Mouse (Mus musculus): ENCODE measurements around the gene Ankrd12. TPM values are rescaled to one million over a fixed set of nuclear protein-coding genes. Genes with fewer than 3 reads are reported as not detected.
A peak's percentile ranks its signal among the peaks of the same experiment; 100 is the strongest.

Gene Ankrd12
- polyA plus RNA-seq, 1 experiment from 2014 or later, result 118 TPM

GRCm38 (mm10) chr17:65940221-65940620 is 136.7 kb downstream of the Ankrd12 start:
- Histone ChIP-seq H3K36me3 (peaks cover 30% of the 10 kb centered on the region), H3K4me2 (replicated peaks) (no peak overlapping the region), H3K9me3 (no peaks in the 10 kb centered on the region), H3K4me1 (replicated peaks) (peaks cover 10% of the 10 kb centered on the region), H3K27ac (no peak overlapping the region), H3K9ac (replicated peaks) (no peak overlapping the region), H3K27me3 (no peaks in the 10 kb centered on the region), H3K4me3 (replicated peaks) (no peak overlapping the region)
- 74% methylated on average over 12 of the region's 12 CpGs for WGBS
- ATAC-seq, result no peak

DNA sequence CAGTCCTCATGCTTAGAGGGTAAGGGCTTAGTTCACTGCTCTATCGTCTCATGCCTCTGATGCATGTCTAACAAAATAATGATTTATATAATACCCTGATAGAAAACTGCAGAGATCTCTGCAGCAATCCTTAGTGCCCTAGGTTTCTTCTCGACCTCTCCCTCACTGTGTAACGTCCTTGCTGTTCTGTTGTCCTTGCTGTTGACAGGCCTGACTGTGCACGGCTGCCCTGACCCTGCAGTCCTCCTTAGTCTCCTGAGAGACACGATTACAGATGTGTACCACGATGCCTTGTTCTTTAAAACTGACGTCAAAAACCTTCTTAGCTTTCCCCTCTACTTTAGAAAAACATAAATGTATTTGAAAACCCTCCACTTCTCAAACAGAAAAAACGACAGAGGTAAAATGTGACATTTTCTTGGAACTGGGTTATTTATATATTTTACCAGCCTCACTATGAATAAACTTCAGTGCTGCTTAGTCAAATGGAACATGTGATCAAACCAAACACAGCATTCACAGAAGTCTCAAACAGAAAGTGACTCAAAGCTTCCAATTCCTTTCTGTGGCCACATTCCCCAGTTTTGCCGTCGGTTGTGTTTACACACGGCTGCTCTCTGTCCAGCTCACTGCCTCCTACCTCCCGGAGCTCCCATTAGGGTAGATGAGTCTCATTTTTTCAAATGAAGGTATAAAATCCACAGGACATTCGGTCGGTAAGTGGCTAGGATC is 137.3 kb downstream of the Ankrd12 start:
- Histone ChIP-seq H3K4me3 (replicated peaks) (no peak overlapping the region), H3K27ac (no peak overlapping the region), H3K4me2 (replicated peaks) (no peak overlapping the region), H3K36me3 (peaks cover 30% of the 10 kb centered on the region), H3K27me3 (no peaks in the 10 kb centered on the region), H3K4me1 (replicated peaks) (peaks cover 10% of the 10 kb centered on the region), H3K9ac (replicated peaks) (no peak overlapping the region), H3K9me3 (no peaks in the 10 kb centered on the region)
- no peak for ATAC-seq
- WGBS, result 70% methylated on average over 14 of the region's 14 CpGs

DNA sequence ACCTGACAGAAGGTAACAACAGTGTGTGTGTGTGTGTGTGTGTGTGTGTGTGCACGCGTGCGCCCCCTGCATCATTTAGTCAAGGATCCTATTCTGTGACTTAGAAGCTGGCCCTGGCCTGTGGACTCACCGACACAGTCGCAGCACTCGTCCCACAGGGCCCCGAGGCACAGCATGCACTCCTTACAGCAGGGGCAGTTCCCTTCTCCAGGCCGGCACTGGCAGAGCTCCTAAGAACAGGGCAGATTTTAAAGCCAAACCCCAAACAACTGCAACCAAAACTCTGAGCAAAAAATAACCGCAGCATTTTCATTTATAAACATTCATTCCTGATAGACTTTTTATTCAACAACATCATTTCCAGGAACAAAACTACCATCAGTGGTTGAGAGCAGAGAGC is 139.2 kb downstream of the Ankrd12 start:
- Histone ChIP-seq H3K27ac (no peak overlapping the region), H3K4me3 (replicated peaks) (no peak overlapping the region)

DNA sequence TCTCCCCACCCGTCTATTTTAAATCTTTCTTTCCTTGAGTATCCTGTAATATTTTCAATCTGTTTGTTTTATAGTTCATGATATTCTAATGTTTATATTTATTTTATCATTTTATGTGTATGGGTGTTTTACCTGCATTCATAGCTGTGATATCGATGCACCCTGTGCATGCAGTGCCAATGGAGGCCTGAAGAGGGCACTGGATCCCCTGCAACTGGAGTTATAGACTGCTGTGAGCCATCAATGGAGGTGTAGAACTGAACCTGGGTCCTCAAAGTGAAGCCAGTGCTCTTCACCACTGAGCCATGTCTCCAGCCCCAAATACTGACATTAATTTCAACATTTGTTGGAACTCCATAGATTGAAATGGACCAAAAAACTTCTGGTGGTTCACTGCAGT is 143.1 kb downstream of the Ankrd12 start:
- Histone ChIP-seq H3K9me3 (no peaks in the 10 kb centered on the region), H3K36me3 (peaks cover 48% of the 10 kb centered on the region), H3K4me3 (replicated peaks) (no peak overlapping the region), H3K4me2 (replicated peaks) (no peak overlapping the region), H3K27ac (no peak overlapping the region), H3K27me3 (no peaks in the 10 kb centered on the region), H3K9ac (replicated peaks) (no peak overlapping the region), H3K4me1 (replicated peaks) (peaks cover 16% of the 10 kb centered on the region)
- no peak for ATAC-seq
- 92% methylated on average over 2 of the region's 2 CpGs for WGBS

More for the DNA sequence above, 139.2 kb downstream of the Ankrd12 start:
- ATAC-seq, result no peak
- H3K4me2 ChIP-seq (replicated peaks), result no peak overlapping the region
- H3K9ac ChIP-seq (replicated peaks), result no peak overlapping the region
- 91% methylated on average over 9 of the region's 9 CpGs for WGBS
- H3K9me3 ChIP-seq, result no peaks in the 10 kb centered on the region
- peaks cover 41% of the 10 kb centered on the region for H3K36me3 ChIP-seq
- no peaks in the 10 kb centered on the region for H3K27me3 ChIP-seq
- H3K4me1 ChIP-seq (replicated peaks), result peaks cover 10% of the 10 kb centered on the region

DNA sequence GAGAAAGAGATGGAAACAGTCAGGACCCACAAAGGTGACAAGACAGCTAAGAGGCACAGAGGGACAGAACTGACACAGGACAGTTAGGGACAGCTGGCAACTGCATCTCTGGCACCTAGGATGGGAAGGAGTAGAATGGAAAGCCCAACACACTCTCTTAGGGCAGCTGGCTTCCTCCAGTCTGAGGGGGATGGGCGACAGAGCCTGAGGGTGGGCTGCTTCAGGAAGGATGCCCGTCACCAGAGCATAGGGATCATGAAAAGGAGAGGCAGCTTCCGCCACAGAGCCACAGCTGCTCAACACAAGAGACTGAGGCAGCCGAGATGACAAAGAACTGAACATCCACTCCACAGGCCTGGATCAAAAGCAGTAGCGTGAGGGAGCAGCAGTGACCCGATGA is 145.4 kb downstream of the Ankrd12 start:
- Histone ChIP-seq H3K4me2 (replicated peaks) (no peak overlapping the region), H3K27ac (peak overlapping the region; percentile 58; the same call in 1 of the 2 replicates), H3K27me3 (no peaks in the 10 kb centered on the region), H3K36me3 (peaks cover 52% of the 10 kb centered on the region), H3K4me3 (replicated peaks) (no peak overlapping the region), H3K9me3 (no peaks in the 10 kb centered on the region), H3K9ac (replicated peaks) (0 out of 2 replicates have a peak overlapping the region, but pooled peaks have one; percentile 21), H3K4me1 (replicated peaks) (peaks cover 16% of the 10 kb centered on the region)
- peak; percentile 67 for ATAC-seq
- WGBS, result 34% methylated on average over 6 of the region's 6 CpGs

DNA sequence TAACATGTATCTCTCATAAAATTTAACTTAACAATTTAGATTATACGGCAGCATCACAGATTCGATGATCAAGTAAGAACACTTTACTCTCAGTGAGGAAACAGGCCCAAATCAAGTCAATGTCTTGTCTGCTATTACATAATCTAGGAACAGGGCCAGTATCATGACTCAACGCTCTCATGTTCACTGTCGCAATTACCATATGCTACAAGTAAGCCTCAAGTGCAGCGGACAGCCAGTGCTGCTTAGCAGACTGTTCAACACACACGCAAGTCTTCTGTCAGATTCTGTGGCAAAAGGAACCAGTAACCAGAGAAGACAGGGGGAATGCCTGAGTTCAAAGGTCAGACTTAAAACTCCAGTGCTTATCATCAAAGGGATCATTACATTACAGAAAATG is 145.9 kb downstream of the Ankrd12 start:
- 91% methylated on average over 6 of the region's 6 CpGs for WGBS
- no peak overlapping the region for H3K4me3 ChIP-seq (replicated peaks)
- H3K27me3 ChIP-seq, result no peaks in the 10 kb centered on the region
- peaks cover 16% of the 10 kb centered on the region for H3K4me1 ChIP-seq (replicated peaks)
- no peak overlapping the region for H3K9ac ChIP-seq (replicated peaks)
- H3K36me3 ChIP-seq, result peaks cover 52% of the 10 kb centered on the region
- H3K4me2 ChIP-seq (replicated peaks), result no peak overlapping the region
- ATAC-seq, result no peak
- 0 out of 2 replicates have a peak overlapping the region, but pooled peaks have one; percentile 58 for H3K27ac ChIP-seq
- no peaks in the 10 kb centered on the region for H3K9me3 ChIP-seq

GRCm38 (mm10) chr17:65930158-65930826 is 146.6 kb downstream of the Ankrd12 start:
- Histone ChIP-seq H3K27ac (no peak overlapping the region), H3K9me3 (no peaks in the 10 kb centered on the region), H3K27me3 (no peaks in the 10 kb centered on the region), H3K36me3 (peaks cover 55% of the 10 kb centered on the region), H3K4me3 (replicated peaks) (no peak overlapping the region), H3K4me1 (replicated peaks) (peaks cover 16% of the 10 kb centered on the region), H3K9ac (replicated peaks) (no peak overlapping the region), H3K4me2 (replicated peaks) (no peak overlapping the region)
- ATAC-seq, result no peak
- WGBS, result 80% methylated on average over 7 of the region's 7 CpGs

- Histone ChIP-seq H3K27me3 (no peaks in the 10 kb centered on the region), H3K9me3 (no peaks in the 10 kb centered on the region), H3K36me3 (peaks cover 57% of the 10 kb centered on the region), H3K9ac (replicated peaks) (no peak overlapping the region), H3K4me1 (replicated peaks) (peaks cover 16% of the 10 kb centered on the region), H3K27ac (no peak overlapping the region), H3K4me3 (replicated peaks) (no peak overlapping the region), H3K4me2 (replicated peaks) (no peak overlapping the region)
- no peak for ATAC-seq
- WGBS, result 91% methylated on average over 22 of the region's 22 CpGs
Measured at GRCm38 (mm10) chr17:65929319-65929978, 147.4 kb downstream of the Ankrd12 start.

DNA sequence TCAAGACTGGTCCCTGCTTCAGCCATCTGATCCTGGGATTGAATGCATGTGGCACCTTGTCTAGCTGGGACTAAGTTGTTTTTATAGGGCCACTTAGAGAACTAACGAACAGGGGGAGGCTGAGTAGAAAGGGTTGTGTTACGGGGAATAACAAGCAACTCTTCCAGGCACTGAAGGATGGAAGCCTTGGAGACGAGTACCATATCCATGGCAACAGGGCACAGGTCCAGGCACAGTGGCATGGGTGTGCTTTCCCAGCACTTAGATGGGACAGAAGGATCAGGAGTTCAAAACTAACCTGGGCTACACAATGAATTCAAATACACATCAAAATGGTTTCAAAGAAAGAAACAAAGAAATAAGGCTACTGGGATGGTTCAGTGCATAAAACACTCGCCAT is 149.8 kb downstream of the Ankrd12 start:
- Histone ChIP-seq H3K36me3 (peaks cover 60% of the 10 kb centered on the region), H3K9ac (replicated peaks) (no peak overlapping the region), H3K4me1 (replicated peaks) (peaks cover 12% of the 10 kb centered on the region), H3K27ac (no peak overlapping the region), H3K27me3 (no peaks in the 10 kb centered on the region), H3K4me3 (replicated peaks) (no peak overlapping the region), H3K9me3 (no peaks in the 10 kb centered on the region), H3K4me2 (replicated peaks) (no peak overlapping the region)
- no peak for ATAC-seq
- WGBS, result 82% methylated on average over 4 of the region's 4 CpGs

GRCm38 (mm10) chr17:65924218-65924617 is 152.7 kb downstream of the Ankrd12 start:
- WGBS, result 82% methylated on average over 5 of the region's 5 CpGs
- H3K4me2 ChIP-seq (replicated peaks), result no peak overlapping the region
- no peaks in the 10 kb centered on the region for H3K27me3 ChIP-seq
- peaks cover 71% of the 10 kb centered on the region for H3K36me3 ChIP-seq
- no peaks in the 10 kb centered on the region for H3K9me3 ChIP-seq
- H3K4me3 ChIP-seq (replicated peaks), result no peak overlapping the region
- no peak overlapping the region for H3K27ac ChIP-seq
- H3K4me1 ChIP-seq (replicated peaks), result no peaks in the 10 kb centered on the region
- no peak overlapping the region for H3K9ac ChIP-seq (replicated peaks)
- ATAC-seq, result no peak

GRCm38 (mm10) chr17:65921975-65922374 is 154.9 kb downstream of the Ankrd12 start:
- no peak overlapping the region for H3K4me3 ChIP-seq (replicated peaks)
- 74% methylated on average over 6 of the region's 6 CpGs for WGBS

GRCm38 (mm10) chr17:65919235-65919634 is 157.7 kb downstream of the Ankrd12 start:
- Histone ChIP-seq H3K36me3 (peaks cover 36% of the 10 kb centered on the region), H3K9me3 (no peaks in the 10 kb centered on the region), H3K9ac (replicated peaks) (no peak overlapping the region), H3K27me3 (no peaks in the 10 kb centered on the region), H3K4me2 (replicated peaks) (no peak overlapping the region), H3K4me1 (replicated peaks) (peaks cover 10% of the 10 kb centered on the region), H3K27ac (no peak overlapping the region), H3K4me3 (replicated peaks) (no peak overlapping the region)
- no peak for ATAC-seq
- WGBS, result 85% methylated on average over 3 of the region's 3 CpGs

More at GRCm38 (mm10) chr17:65921975-65922374, 154.9 kb downstream of the Ankrd12 start:
- no peaks in the 10 kb centered on the region for H3K27me3 ChIP-seq
- H3K9ac ChIP-seq (replicated peaks), result no peak overlapping the region
- no peak for ATAC-seq
- no peaks in the 10 kb centered on the region for H3K4me1 ChIP-seq (replicated peaks)
- H3K4me2 ChIP-seq (replicated peaks), result no peak overlapping the region
- H3K9me3 ChIP-seq, result no peaks in the 10 kb centered on the region
- H3K27ac ChIP-seq, result no peak overlapping the region
- peaks cover 61% of the 10 kb centered on the region for H3K36me3 ChIP-seq
